Mouse (Mus musculus) heart, embryonic 11.5 days (tissue): Measurements from ENCODE around the gene Taf1. TPM values are rescaled to one million over a fixed set of nuclear protein-coding genes. Genes with fewer than 3 reads are reported as not detected.
A peak's percentile ranks its signal among the peaks of the same experiment; 100 is the strongest.

Experiments
- ATAC-seq: fragments of 200-750 bp; cut with Nextera tagmentation; replicated peaks from 2 replicates; pipeline ENCODE4 v1.8.0; 2017; ENCODE audit warnings: moderate library complexity; ENCODE audit not compliant: insufficient number of reproducible peaks, low FRiP score, low TSS enrichment
- H3K27ac ChIP-seq: fragments of 300-500 bp; sonication (generic); 2 replicates; pipeline ENCODE4 v1.5.1; 2014; ENCODE audit warnings: mild to moderate bottlenecking, low read depth, low read length
- H3K27me3 ChIP-seq: fragments of 300-500 bp; sonication (generic); 2 replicates; pipeline ENCODE4 v1.6.1; 2014; ENCODE audit warnings: mild to moderate bottlenecking, low read length, mixed read lengths; ENCODE audit not compliant: control insufficient read depth, insufficient read depth
- H3K36me3 ChIP-seq: fragments of 300-500 bp; sonication (generic); 2 replicates; pipeline ENCODE4 v1.6.1; 2014; ENCODE audit warnings: mild to moderate bottlenecking, low read length, moderate library complexity, mixed read lengths; ENCODE audit not compliant: control insufficient read depth, insufficient read depth
- H3K4me1 ChIP-seq: fragments of 300-500 bp; sonication (generic); 2 replicates; pipeline ENCODE4 v1.6.1; 2014; ENCODE audit warnings: low read length; ENCODE audit not compliant: control insufficient read depth, insufficient read depth
- H3K4me2 ChIP-seq: fragments of 300-500 bp; sonication (generic); 2 replicates; pipeline ENCODE4 v1.6.1; 2014; ENCODE audit warnings: mild to moderate bottlenecking, moderate library complexity
- H3K4me3 ChIP-seq: fragments of 300-500 bp; sonication (generic); 2 replicates; pipeline ENCODE4 v1.5.1; 2014; ENCODE audit warnings: low read depth, low read length
- H3K9ac ChIP-seq: fragments of 300-500 bp; sonication (generic); 2 replicates; pipeline ENCODE4 v1.6.1; 2014; ENCODE audit warnings: mild to moderate bottlenecking, low read depth, low read length, moderate library complexity
- H3K9me3 ChIP-seq: fragments of 300-500 bp; sonication (generic); replicated peaks from 2 replicates; pipeline ENCODE4 v1.6.1; 2016; ENCODE audit warnings: low read length; ENCODE audit not compliant: control insufficient read depth
- WGBS: fragments of 180-500 bp; shearing (Covaris S2); extraction: QIAGEN DNeasy Blood & Tissue Kit; methylation state at CpG from one replicate; pipeline ENCODE4 v1.1.7; 2014; ENCODE audit not compliant: insufficient replicate concordance; 5-methylcytosine and 5-hydroxymethylcytosine counted together
- polyA plus RNA-seq: library from polyadenylated mRNA; unstranded; fragments of >200 nt; fragmentation: Nextera tagmentation; extraction: Ambion mirVana; gene quantifications from 2 replicates; pipeline ENCODE4 v1.2.1, GENCODE M21; 2014

Taf1 gene
- polyA plus RNA-seq, 1 experiment from 2014 or later, result 10.4 TPM

GRCm38 (mm10) chrX:101616183-101616582 is 83.6 kb downstream of the Taf1 start:
- no peaks in the 10 kb centered on the region for H3K9me3 ChIP-seq
- no peaks in the 10 kb centered on the region for H3K36me3 ChIP-seq
- H3K9ac ChIP-seq, result no peak overlapping the region
- 87% methylated on average over 3 of the region's 3 CpGs for WGBS
- H3K4me3 ChIP-seq, result no peak overlapping the region
- no peaks in the 10 kb centered on the region for H3K4me1 ChIP-seq
- H3K27ac ChIP-seq, result no peak overlapping the region
- H3K27me3 ChIP-seq, result peaks cover 14% of the 10 kb centered on the region
- no peak overlapping the region for H3K4me2 ChIP-seq
- no peak for ATAC-seq

GRCm38 (mm10) chrX:101617889-101618288 is 85.4 kb downstream of the Taf1 start:
- no peak overlapping the region for H3K4me2 ChIP-seq
- no peak for ATAC-seq
- H3K9ac ChIP-seq, result no peak overlapping the region
- no peaks in the 10 kb centered on the region for H3K36me3 ChIP-seq
- H3K27me3 ChIP-seq, result peaks cover 16% of the 10 kb centered on the region
- H3K9me3 ChIP-seq, result no peaks in the 10 kb centered on the region
- H3K4me3 ChIP-seq, result no peak overlapping the region
- H3K4me1 ChIP-seq, result no peaks in the 10 kb centered on the region
- no peak overlapping the region for H3K27ac ChIP-seq
- WGBS, result 54% methylated on average over 10 of the region's 10 CpGs

GRCm38 (mm10) chrX:101620317-101620716 is 87.8 kb downstream of the Taf1 start:
- 58% methylated on average over 6 of the region's 6 CpGs for WGBS

GRCm38 (mm10) chrX:101622539-101622938 is 90.0 kb downstream of the Taf1 start:
- no peaks in the 10 kb centered on the region for H3K36me3 ChIP-seq
- no peak overlapping the region for H3K4me3 ChIP-seq
- no peak overlapping the region for H3K9ac ChIP-seq
- WGBS, result 41% methylated on average over 3 of the region's 3 CpGs
- H3K4me2 ChIP-seq, result no peak overlapping the region
- no peak overlapping the region for H3K27ac ChIP-seq
- no peaks in the 10 kb centered on the region for H3K4me1 ChIP-seq
- no peaks in the 10 kb centered on the region for H3K9me3 ChIP-seq
- peaks cover 7% of the 10 kb centered on the region; the same call in 1 of the 2 replicates for H3K27me3 ChIP-seq
- ATAC-seq, result no peak

More at GRCm38 (mm10) chrX:101620317-101620716, 87.8 kb downstream of the Taf1 start:
- ATAC-seq, result no peak
- Histone ChIP-seq H3K27ac (no peak overlapping the region), H3K27me3 (peaks cover 14% of the 10 kb centered on the region), H3K4me1 (no peaks in the 10 kb centered on the region), H3K9ac (no peak overlapping the region), H3K4me3 (no peak overlapping the region), H3K36me3 (no peaks in the 10 kb centered on the region), H3K4me2 (no peak overlapping the region), H3K9me3 (no peaks in the 10 kb centered on the region)

- Histone ChIP-seq H3K27me3 (peaks cover 11% of the 10 kb centered on the region), H3K36me3 (no peaks in the 10 kb centered on the region), H3K9ac (no peak overlapping the region), H3K9me3 (no peaks in the 10 kb centered on the region), H3K27ac (no peak overlapping the region), H3K4me2 (no peak overlapping the region), H3K4me1 (no peaks in the 10 kb centered on the region), H3K4me3 (no peak overlapping the region)
- WGBS, result 33% methylated on average over 8 of the region's 9 CpGs
- no peak for ATAC-seq
Measured at GRCm38 (mm10) chrX:101636821-101637525, 104.4 kb downstream of the Taf1 start.

- Histone ChIP-seq H3K9me3 (no peaks in the 10 kb centered on the region), H3K4me3 (no peak overlapping the region), H3K4me1 (no peaks in the 10 kb centered on the region), H3K9ac (no peak overlapping the region), H3K27ac (no peak overlapping the region), H3K36me3 (no peaks in the 10 kb centered on the region), H3K27me3 (peaks cover 8% of the 10 kb centered on the region; the same call in 1 of the 2 replicates), H3K4me2 (peak overlapping the region; percentile 58)
- 37% methylated on average over 3 of the region's 3 CpGs for WGBS
- ATAC-seq, result no peak
Measured at GRCm38 (mm10) chrX:101638856-101639255, 106.3 kb downstream of the Taf1 start.

- H3K4me3 ChIP-seq, result peak overlapping the region; percentile 76
- WGBS, result 14% methylated on average over 13 of the region's 13 CpGs
- H3K4me2 ChIP-seq, result peak overlapping the region; percentile 58
- no peaks in the 10 kb centered on the region for H3K4me1 ChIP-seq
- no peaks in the 10 kb centered on the region for H3K9me3 ChIP-seq
- H3K27me3 ChIP-seq, result peaks cover 8% of the 10 kb centered on the region; the same call in 1 of the 2 replicates
- ATAC-seq, result no peak
- no peak overlapping the region for H3K27ac ChIP-seq
- H3K9ac ChIP-seq, result peak overlapping the region; percentile 59; the same call in 1 of the 2 replicates
- H3K36me3 ChIP-seq, result no peaks in the 10 kb centered on the region
Measured at GRCm38 (mm10) chrX:101639306-101639705, 106.8 kb downstream of the Taf1 start.

GRCm38 (mm10) chrX:101639741-101640166 is 107.2 kb downstream of the Taf1 start, which contains the start of gene Ogt:
Gene Ogt (plus strand): TSS chrX:101640060.
- no peaks in the 10 kb centered on the region for H3K9me3 ChIP-seq
- peaks cover 8% of the 10 kb centered on the region; the same call in 1 of the 2 replicates for H3K27me3 ChIP-seq
- H3K9ac ChIP-seq, result peak within 1 kb of the TSS; percentile 92

More at GRCm38 (mm10) chrX:101639741-101640166, 107.2 kb downstream of the Taf1 start, which contains the start of gene Ogt:
- no peaks in the 10 kb centered on the region for H3K4me1 ChIP-seq
- H3K4me2 ChIP-seq, result peak within 1 kb of the TSS; percentile 72
- ATAC-seq, result peak; percentile 80; the same call in 1 of the 2 replicates
- WGBS, result 12% methylated on average over 24 of the region's 24 CpGs
- peak within 1 kb of the TSS; percentile 76 for H3K4me3 ChIP-seq
- H3K36me3 ChIP-seq, result no peaks in the 10 kb centered on the region
- peak within 1 kb of the TSS; percentile 79 for H3K27ac ChIP-seq
